Mouse (Mus musculus): ENCODE data around the gene Camta1.

Camta1 gene

GRCm38 (mm10) chr4:151779962-151780459, 81.7 kb downstream of the Camta1 start:
- DNase-seq (ENCODE audit: low read depth), result no peak

DNA sequence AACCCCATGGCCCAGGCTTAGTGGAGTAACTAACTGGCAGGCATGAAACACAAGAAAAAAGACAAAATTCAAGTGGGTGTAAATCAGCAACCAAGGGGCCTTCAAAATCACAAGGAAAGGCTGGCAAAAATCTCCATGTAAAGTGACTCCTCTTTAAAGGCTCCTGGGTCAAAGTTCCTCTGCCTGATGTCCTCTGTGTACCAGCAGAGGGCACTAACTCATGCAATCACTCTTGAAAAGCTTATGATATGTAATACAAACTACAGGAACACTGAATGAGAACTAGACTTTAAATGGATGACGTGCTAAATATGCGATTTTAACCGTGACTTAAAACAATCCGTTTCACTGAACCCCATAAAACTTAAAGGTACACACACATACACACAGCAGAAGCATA, 83.2 kb downstream of the Camta1 start:
- DNase-seq (ENCODE audit: low read depth), result peak; percentile 35

GRCm38 (mm10) chr4:151777451-151777850, 84.2 kb downstream of the Camta1 start:
- DNase-seq (ENCODE audit: low read depth), result no peak

DNA sequence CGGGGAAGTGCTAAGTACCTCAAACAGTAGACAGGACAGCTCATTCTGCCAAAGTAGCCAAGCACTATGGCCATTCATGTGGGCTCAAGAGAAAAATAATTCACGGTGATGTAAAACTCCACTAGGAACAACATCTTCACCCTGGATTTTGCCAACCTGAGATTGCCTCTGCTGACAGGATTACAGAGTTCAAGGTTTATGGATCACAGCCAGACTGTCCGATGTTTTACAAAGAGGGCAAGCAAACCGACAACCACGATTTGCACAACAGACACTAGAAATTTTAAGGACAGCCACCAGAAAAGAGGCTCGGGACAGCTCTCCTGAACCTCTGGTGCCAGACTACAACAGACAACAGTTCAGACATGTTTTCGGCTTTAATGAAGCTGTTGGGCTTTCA, 86.2 kb downstream of the Camta1 start:
- DNase-seq (ENCODE audit: low read depth), result no peak

DNA sequence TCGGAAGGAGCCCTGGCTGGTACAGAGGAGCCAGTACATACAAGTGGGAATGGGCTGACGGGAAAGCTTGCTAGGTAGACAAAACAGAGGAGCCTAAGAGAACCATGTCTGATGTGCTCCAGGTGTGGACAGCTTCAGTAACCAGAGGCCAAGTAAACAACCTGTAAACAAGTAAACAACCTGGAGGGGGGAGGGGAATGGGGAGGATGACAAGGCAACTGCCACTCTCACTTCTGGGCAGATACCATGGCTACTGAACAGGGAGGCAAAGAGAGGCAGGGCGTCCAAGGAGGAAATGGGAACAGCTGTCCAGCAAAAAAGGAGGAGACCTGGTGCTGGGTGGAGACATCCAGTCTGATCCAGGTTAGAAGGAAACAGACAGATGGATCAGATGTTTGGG, 88.0 kb downstream of the Camta1 start:
- DNase-seq (ENCODE audit: low read depth), result no peak

DNA sequence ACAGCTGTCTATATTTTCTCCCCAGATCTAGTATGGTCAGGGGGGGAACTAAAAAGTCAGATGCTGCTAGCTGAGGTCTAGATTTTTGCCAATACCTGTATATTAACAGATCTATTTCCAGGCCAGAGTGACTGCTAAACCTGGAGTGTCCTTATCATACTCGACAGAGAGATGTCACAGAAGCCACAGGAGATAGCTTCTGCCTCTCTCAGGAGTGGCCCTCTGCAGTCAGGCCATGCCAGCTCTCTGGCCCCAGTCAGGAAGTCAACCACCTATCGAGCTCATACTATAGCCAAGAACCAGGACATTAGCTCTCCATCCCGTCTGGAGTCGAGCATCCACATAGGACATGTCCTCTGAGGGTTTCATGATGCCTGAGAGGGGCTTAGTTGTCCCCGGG, 88.7 kb downstream of the Camta1 start:
- no peak for DNase-seq (ENCODE audit: low read depth)

GRCm38 (mm10) chr4:151770697-151771096, 91.0 kb downstream of the Camta1 start:
- no peak for DNase-seq (ENCODE audit: low read depth)

GRCm38 (mm10) chr4:151767786-151768185, 93.9 kb downstream of the Camta1 start:
- DNase-seq (ENCODE audit: low read depth), result no peak

DNA sequence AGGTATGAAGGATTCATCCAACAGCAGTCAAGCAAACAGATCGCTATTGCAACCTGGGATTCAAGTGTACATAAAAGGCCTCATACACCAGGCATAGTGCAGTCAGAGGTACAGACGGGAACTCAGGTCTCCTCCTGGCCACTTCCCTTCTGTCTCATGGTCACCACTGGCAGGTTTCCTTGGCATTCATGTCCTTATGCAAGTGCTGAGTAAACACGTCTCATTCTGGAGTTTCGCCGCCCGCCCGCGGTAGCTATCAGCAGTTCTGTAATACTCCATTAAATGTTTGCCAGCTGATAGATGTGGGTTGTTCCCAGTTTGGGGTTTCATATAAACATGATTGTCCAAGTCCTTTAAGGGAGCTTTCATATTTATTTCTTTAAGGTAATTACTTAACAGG, 94.3 kb downstream of the Camta1 start:
- DNase-seq (ENCODE audit: low read depth), result no peak

GRCm38 (mm10) chr4:151765376-151765775, 96.3 kb downstream of the Camta1 start:
- DNase-seq (ENCODE audit: low read depth), result no peak

GRCm38 (mm10) chr4:151763928-151764327, 97.7 kb downstream of the Camta1 start:
- DNase-seq (ENCODE audit: low read depth), result no peak

DNA sequence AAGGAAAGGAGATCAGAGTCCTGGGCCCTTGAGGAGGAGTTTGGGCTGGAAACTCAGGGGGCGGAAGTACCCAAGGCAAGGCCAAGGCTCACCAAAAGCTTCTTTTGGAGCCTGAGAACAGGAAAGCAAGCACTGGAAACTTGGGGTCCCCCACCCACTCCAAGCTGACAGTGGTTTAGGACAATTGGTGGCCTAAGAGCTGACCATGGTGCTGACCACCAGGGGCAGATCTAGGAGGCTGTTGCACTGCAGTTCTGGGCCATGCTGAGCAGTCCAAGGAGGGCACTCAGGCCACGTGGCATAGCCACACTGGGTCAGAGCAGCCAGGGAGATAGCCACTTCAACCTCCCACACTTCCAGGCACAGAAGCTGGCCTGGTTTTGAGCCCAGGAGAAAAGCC, 102.6 kb downstream of the Camta1 start:
- no peak for DNase-seq (ENCODE audit: low read depth)

- DNase-seq (ENCODE audit: low read depth), result no peak
Observed at GRCm38 (mm10) chr4:151758337-151758736, 103.3 kb downstream of the Camta1 start.

DNA sequence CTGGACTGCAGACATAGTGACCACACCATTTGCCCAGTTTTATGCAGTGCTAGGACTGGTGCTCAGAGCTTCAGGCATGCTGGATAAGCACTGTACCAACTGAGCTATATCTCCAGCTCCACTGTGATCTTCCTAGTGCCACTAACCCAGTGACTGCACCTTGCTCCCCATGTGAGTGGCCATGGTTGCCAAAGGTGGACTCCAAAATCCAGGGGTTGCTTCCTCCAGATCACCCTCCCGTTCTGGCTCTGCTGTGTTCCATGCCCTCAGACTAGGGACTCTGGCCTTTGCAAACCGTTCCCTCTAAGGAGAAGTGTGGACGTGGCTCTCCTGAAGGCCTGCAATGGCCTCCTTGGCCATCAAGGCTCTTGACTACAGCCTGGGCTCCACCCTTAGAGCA, 104.4 kb downstream of the Camta1 start:
- DNase-seq (ENCODE audit: low read depth), result no peak

DNA sequence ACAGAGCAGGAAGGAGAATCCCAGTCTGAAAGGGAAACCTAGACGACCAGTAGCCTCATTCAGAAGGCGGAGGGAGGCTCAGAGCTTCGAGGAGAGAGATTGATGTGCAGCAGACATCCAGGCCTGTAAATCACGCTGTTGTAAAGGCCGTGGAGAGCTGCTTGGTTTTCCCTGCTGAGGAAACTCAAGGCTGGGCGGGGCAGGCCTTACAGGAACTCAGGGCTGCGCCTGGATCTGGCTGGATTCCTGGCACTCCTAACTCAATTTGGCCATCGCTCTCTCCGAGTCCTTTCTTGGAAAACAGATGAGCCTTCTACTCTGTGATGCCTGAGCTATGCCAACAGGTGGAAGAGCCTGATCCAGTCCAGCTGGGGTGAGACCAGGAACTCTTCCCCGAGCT, 105.3 kb downstream of the Camta1 start:
- DNase-seq (ENCODE audit: low read depth), result no peak

GRCm38 (mm10) chr4:151753231-151753630, 108.4 kb downstream of the Camta1 start:
- DNase-seq (ENCODE audit: low read depth), result no peak

GRCm38 (mm10) chr4:151752551-151752950, 109.1 kb downstream of the Camta1 start:
- DNase-seq (ENCODE audit: low read depth), result no peak

DNA sequence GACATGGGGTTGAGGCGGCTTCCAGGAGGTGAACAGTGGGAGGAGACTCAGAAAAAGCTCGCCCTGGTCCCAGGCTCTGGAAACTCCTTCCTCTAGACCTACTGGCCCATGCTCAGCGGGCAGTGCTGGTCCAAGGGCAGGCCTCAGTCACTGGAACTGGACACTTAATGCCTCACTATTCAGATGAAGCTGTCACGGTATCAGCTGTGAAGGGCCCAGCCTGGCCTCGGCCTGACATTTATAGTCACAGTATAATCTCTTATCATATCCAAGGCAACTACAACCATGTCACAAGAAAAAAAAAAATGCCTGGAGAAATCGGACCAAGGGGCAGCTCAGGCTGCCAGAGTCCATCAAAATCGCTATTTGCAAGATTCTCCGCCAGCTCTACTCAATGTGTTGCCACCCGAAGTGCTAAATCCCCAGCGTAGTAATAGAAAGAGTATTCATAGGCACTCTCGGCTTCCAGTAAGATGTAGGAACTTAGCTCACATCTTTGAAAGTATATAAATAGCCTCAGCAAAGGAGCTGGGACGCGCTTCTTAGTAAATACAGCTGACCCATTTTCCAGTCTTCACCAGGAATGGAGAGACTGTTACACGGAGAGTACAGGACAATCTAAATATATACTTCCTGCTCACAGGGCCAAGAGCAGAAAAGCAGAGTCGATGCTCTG, 110.3 kb downstream of the Camta1 start:
- DNase-seq (ENCODE audit: low read depth), result no peak

DNA sequence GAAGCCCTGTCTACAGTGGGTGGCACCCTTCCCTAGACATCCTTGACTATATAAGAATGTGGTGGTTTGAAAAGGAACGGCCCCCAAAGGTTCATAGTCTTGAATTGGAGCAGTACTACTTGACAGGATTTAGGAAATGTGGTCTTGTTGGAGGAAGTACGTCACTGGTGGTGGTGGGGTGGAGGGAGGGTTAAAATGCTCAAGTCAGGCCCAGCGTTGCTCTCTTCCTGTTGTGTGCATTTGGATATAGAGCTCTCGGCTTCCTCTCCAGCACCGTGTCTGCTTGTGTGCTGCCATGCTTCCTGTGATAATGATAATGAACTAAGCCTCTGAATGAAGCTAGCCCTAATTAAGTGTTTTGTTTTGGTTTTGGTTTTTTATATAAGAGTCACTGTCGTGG, 114.0 kb downstream of the Camta1 start:
- no peak for DNase-seq (ENCODE audit: low read depth)

- DNase-seq (ENCODE audit: low read depth), result no peak
Observed at GRCm38 (mm10) chr4:151746002-151746606, 115.6 kb downstream of the Camta1 start.

DNA sequence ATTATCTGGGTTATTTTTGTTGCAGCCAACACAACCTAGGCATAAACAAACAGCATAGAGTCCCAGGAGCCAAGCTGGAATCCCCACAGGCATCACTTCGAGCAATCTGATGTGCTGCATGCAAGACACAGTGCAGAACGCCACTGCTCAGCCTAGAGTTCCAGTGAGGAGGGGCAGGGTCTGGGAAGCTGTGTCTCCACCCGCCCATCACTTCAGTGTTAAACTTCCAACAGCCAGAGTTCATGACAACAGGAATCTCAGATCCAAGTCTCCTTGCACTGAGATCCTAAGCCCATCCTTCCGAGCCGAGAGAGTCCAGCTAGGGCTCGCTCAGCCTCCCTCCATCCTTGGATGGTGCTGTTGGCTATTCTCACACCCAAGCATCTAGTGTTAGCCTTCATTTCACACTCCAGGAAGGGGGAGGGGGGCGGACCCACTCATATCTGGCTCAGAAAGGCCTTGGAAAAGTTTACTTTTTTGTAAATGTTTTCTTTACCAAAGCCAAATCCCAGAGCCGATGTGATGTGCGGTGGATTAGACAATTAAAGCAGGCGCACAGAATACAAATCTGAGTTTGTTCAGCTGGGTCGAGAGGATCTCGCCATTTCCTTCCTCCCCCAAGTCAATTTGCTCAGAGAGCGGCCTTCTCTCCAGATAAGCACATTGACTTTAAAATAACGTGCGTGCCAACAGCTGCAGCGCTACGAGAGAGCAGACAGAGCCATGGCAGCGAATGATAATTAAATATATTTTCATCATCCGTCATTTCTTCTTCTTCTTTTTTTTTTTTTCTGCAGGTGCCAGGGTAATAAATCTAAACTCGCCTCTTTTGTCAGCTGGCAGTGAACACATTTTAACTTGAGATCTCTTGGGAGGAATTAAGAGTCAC, 120.2 kb downstream of the Camta1 start:
- no peak for DNase-seq (ENCODE audit: low read depth)

DNA sequence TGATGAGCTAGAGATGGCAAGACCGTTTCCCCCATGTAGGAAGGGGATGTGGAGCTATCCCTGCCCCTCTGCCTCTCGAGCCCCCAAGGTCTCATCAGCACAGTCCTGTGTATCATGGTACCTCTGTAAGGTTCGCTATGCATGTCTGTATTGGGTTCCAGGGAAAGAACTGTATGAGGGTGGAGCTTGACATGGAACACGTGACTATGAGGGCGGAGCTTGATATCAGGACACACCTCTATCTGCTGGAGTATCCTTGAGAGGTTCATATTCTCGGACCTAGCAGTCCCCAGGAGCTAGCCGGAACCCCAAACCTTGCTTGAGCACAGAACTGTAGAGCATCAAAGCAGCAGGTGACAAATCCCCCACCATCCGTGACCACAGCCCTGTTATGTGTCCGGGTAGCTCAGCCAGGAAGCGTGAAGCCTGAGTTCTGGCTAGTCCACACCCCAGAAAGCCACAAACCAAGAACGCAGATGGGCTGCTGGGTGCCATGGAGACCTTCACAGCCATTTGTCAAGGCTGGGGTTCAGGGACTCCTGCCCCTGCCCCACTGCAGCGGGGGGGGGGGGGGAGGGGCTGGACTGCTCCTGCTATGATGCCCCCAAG, 122.2 kb downstream of the Camta1 start:
- DNase-seq (ENCODE audit: low read depth), result no peak

All from induced T-regulatory cell, adult 2 months (primary cell).